Mouse (Mus musculus): ENCODE measurements around the gene Fgd3. TPM values are rescaled to one million over a fixed set of nuclear protein-coding genes. Genes with fewer than 3 reads are reported as not detected.

Fgd3 gene
- total RNA-seq (2021) = 1 to 10 TPM; 3.5 to 6.3 TPM
- long read RNA-seq, experiment 1 = 0 reads
- long read RNA-seq, experiment 2 = 0 reads

DNA sequence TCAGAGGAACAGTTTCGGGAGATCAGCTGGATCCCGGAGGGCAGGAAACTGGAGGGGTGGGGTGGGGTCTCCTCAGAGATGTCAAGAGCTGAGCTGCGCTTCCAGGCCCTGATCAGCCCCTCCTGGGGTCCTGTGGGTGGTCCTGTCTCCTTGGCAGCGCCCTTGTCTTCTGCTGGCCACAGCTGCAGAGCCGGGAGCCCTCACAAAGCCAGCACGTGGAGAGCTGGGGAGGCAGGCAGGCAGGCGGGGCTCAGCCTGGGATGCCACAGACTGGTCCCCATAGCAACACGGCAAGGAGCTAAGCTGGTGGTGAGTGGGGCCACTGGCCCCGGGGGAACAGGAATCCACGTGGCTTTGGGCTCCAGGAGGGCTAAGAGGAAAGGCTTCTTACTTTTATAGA is at the start of gene Fgd3:
Fgd3 (minus strand) TSS at position 272 of the 400 bp plus-strand sequence.
- DNase-seq (ENCODE audit: low spot score in 2 of 2) = peak in 1 of 2 experiments; percentile 55

GRCm38 (mm10) chr13:49369404-49369803 is 49.3 kb upstream of the Fgd3 start:
- no peak for DNase-seq (ENCODE audit: low spot score in 2 of 2)

- DNase-seq (ENCODE audit: low spot score in 2 of 2) = no peak
Measured at GRCm38 (mm10) chr13:49367657-49368440, 47.7 kb upstream of the Fgd3 start.

DNA sequence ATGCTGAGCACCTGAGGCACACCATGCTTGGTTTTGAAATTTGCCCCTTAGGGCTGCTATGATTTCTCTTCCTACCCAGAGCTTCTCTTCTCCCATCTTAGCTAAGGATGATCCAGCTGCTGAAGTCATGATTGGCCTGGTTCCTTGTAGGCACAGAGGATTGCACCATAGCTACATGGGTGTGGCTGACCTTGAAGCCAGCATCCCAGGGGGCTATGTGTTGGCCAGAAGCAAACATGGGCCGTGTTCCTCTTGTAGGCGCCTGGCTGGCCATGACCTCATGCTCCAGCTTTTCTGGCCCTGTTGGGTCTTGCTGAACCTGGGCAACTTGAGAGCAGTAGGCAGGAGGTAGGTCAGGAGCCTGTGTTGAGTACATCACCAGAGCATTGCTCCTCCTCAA is 44.6 kb upstream of the Fgd3 start:
- peak in 1 of 2 experiments; percentile 53 for DNase-seq (ENCODE audit: low spot score in 2 of 2)

- peak in 1 of 2 experiments; percentile 47 for DNase-seq (ENCODE audit: low spot score in 2 of 2)
Measured at GRCm38 (mm10) chr13:49362804-49363203, 42.7 kb upstream of the Fgd3 start.

DNA sequence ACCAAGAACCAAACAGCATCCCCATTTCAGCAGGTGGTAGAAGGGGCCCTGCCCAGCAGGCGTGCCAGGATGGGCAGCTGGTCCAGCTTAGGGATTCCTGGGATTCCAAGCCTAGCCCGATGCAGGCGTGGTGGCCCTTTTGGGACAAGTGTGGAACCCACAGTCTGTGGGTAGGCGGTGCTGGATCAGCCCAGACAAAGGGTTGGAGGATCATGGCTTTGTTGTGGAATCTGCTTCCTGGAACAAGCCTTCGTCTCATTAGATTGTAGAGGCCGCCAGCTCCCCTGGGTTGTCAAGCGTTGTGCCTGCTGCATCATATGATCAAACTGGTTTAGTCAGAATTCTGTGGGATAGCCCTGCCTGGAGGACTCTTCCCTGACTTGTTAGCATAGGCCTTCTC is 42.3 kb upstream of the Fgd3 start:
- DNase-seq (ENCODE audit: low spot score in 2 of 2) = no peak

DNA sequence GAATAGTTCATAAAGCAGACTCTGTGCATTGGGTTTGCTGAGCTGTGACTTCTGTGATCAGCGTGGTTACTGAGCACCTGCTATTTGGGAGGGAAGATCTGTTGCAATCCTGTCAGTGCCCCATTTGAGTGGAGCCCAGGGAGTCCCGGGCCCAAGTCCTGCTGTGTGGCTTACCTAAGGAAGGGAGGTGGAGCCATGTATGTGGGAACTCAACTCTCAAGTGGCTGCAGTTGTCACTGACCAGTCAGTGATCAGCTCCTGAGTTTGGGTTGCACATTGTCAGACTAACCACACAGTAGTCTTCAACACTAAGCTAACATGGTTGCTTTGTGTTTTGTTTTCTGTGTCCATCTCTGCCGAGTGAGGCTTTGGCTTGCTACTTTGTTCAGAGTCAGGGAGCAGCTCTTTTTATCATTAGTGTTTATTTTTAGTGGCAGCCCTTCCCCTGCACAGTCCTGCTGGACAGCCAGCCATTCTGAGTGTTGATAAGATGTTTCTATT is 40.8 kb upstream of the Fgd3 start:
- DNase-seq (ENCODE audit: low spot score in 2 of 2) = no peak

GRCm38 (mm10) chr13:49358184-49358583 is 38.1 kb upstream of the Fgd3 start:
- no peak for DNase-seq (ENCODE audit: low spot score in 2 of 2)

- no peak for DNase-seq (ENCODE audit: low spot score in 2 of 2)
Measured at GRCm38 (mm10) chr13:49357367-49358026, 37.4 kb upstream of the Fgd3 start.

DNA sequence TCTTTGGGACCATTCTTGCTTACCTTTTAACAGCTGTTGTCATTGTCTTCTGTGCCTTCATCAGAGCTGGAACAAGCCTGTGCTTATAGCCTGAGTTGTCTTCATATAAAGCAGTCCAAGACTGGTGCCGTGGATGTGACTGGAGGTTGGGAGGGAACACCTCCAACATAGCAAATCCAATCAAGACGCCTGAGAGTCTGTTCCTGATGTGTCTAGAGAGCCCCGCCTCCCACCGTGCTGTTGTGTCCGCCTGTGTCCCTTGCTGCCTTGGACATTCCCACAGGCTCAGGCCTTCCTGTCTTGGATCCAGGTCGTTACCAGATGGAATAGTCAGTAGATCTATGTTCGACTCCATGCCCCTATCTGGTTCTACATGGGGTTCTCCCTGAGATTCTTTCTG is 36.0 kb upstream of the Fgd3 start:
- DNase-seq (ENCODE audit: low spot score in 2 of 2) = no peak

DNA sequence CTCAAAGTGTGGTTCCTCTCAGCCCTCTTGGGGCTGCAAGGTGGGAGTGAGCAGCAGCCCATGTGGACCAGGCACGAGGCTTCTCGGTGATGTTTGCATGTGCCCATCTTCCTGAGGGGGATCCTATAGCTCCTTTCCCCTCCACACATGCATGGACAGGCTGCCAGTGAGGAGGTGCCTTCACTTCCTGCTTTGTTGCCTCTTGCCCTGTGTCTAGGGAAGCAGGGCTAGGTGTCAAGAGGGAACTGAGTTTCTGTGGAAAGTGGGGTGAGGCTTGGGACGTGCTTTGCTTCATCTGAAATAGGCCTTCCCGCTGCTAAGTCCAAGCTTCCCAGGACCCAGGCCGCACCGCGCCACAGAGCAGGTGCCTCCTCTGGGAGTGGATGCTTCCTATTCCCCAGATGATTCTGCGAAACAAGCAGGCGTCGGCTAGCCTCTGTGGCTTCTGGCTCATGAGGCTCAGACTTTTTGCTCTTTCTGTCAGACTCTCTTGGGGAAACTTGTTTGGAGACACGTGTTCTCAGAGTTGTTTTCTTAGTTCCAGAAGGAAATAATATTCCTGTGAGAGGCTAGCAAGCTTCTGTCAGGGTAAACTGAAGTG is 35.5 kb upstream of the Fgd3 start:
- no peak for DNase-seq (ENCODE audit: low spot score in 2 of 2)

- DNase-seq (ENCODE audit: low spot score in 2 of 2) = no peak
Measured at GRCm38 (mm10) chr13:49353991-49354507, 33.9 kb upstream of the Fgd3 start.

DNA sequence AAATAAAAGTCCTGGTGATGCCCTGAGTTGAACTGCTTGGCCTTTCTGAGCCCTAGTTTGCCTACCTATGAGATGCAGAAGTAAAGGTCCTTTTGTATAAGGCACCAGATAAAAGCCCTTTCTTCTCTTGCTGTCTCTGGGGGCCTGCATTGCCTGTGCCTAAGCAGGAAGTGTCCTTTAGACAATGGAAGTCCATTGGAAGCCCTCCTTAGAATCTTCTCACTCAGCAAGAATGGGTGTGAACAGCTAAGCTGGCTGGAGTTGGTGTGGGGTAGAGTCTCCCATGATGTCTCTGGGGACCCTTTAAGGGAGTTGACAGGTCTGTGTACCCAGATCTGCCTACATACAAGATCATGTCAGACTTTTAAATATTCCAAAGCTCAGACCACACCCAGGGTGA is 33.3 kb upstream of the Fgd3 start:
- no peak for DNase-seq (ENCODE audit: low spot score in 2 of 2)

DNA sequence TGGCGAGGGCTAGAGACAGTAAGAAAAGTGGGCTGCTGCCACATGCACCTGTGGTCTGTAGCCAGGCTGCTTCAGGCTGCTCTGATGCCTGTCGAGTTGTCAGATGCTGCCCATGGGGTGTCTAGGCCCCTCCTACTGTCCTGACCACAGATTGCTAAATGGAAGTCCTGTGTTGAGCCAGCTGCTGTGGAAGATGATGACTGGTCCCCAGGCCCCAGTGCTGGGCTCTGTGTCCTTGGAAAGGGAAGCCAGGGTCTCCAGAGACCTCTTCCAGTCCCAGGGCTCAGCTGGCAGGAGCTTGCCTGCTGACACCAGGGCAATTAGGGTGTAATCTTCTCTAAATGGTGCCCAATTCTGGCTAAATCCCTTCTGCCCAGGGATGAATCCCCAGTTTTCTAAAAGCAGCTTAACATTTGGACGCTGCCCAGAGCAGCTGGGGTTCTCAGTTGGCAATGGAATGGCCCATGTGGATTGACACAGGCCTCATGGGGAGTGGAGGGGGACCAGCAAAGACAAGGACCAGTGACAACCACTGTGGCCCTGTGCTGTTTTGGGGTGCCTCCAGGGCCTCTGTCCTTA is 32.6 kb upstream of the Fgd3 start:
- no peak for DNase-seq (ENCODE audit: low spot score in 2 of 2)

DNA sequence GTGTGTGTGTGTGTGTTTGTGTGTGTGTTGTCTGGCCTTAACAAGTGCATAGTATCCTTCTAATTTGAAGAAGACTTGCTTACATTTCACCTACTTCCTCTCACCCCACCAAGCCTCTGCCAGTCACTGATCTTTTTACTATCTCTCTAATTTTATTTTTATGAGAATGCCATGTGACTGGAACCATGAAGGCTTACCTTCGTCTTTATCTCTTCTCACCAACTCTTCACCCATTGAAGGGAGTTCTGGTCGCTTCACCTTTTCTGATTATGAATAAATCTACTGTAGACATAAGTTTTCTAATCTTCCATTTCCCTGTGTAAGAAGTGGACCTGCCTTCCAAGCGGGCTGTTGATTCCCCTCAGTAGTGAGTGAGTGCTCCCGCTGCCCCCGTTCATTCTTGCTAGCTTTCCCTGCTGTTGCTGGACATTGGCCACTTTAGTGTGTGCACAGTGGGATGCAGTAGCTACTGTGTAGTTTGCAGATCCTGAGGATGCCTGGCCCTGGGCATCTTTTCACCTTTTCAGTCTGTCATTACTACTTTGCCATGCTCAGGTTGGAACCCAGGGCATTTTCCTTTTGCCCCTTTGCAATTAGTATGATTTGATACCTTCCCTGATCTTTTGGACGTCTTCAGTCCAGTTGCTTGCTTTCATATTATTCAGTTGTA is 29.9 kb upstream of the Fgd3 start:
- DNase-seq (ENCODE audit: low spot score in 2 of 2) = no peak

DNA sequence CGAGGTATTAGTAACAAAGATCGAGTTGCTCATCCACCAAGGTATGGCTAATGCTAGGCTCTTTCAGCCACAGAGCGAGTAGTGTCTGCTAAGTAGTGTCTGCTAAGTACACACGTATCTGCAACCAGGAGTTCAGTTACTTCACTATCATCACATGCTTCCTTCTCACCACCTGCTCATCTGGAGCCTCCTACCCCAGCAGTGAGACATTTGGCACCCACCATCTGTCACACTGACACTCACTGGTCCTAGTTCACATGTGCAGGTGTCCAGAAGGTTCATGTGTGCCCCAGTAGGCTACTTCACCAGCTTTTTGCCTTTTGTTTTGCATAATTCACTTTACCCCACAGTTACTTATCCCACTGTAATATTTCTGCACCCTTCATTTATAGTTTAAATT is 29.2 kb upstream of the Fgd3 start:
- DNase-seq (ENCODE audit: low spot score in 2 of 2) = no peak

- DNase-seq (ENCODE audit: low spot score in 2 of 2) = no peak
Measured at GRCm38 (mm10) chr13:49348522-49348921, 28.4 kb upstream of the Fgd3 start.

DNA sequence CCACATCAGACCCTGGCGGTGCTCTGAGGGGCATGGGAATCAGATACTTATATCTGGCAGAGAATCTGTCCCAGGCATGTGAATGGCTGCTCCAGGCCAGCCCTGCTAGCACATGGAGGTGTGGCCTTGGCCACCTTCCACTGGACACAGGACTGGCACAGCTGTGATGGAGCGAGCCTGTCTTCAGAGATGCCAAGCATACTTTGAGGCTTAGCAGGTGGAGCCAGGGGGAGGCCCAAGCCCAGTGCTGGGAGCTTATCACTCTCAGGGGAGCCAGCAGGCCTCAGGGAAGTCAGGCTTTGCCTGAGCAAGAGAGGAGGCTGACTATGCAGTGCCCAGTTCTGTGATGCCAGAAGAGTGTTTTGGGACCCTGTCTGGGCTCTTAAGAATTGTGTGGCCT is 25.4 kb upstream of the Fgd3 start:
- DNase-seq (ENCODE audit: low spot score in 2 of 2) = peak in 1 of 2 experiments; percentile 41

- no peak for DNase-seq (ENCODE audit: low spot score in 2 of 2)
Measured at GRCm38 (mm10) chr13:49344567-49344966, 24.5 kb upstream of the Fgd3 start.

GRCm38 (mm10) chr13:49342723-49343100 is 22.6 kb upstream of the Fgd3 start:
- no peak for DNase-seq (ENCODE audit: low spot score in 2 of 2)
